Mouse (Mus musculus): ENCODE measurements at regions not wholly inside any gene's neighbourhood (a gene's known extent, or its start where the extent isn't known, plus 50 kb on each side); places are given as distances from the start of the nearest gene placed in this dataset.

DNA sequence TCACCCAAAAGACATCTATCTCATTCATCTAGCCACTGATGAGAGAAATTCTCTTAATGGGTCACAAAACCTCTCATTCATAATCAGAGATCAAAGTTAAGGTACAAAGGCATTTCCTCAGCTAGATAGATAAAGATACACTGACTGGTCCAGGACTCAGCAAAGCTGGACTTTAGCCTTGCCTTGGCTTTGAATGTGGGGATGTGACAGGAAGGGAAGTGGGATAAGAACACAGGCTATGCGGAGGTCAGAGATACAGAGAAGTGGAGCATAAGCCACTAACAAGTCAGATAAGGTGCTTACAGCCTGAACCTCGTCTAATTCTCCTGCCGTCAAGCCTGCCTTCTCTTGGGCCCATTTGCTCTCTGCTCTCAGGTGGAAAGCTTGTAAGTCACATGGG lies 50.0 kb upstream of the Tsc22d2 start:
- no peaks in the 10 kb centered on the region for H3K9me3 ChIP-seq (ENCODE audit: control insufficient read depth, low read length)
- 83% methylated on average over 3 of the region's 3 CpGs for WGBS
- no peak overlapping the region for H3K4me3 ChIP-seq (ENCODE audit: low read depth, low read length)
- no peak overlapping the region for H3K9ac ChIP-seq (ENCODE audit: low read depth, low read length)
- no peaks in the 10 kb centered on the region for H3K27me3 ChIP-seq (ENCODE audit: control insufficient read depth, insufficient read depth, low read length)
- no peak for ATAC-seq (ENCODE audit: low FRiP score)
- no peaks in the 10 kb centered on the region for H3K4me1 ChIP-seq (replicated peaks; ENCODE audit: control insufficient read depth, insufficient read depth, low read length)
- no peak for DNase-seq (ENCODE audit: low spot score)
- H3K36me3 ChIP-seq (ENCODE audit: control insufficient read depth, insufficient read depth, low read length): no peaks in the 10 kb centered on the region
- H3K4me2 ChIP-seq (replicated peaks; ENCODE audit: low read depth, low read length): no peak overlapping the region
- H3K27ac ChIP-seq (ENCODE audit: low read depth, low read length): no peak overlapping the region

Measured in hindbrain, embryonic 11.5 days (tissue).